Mouse (Mus musculus) left cerebral cortex, adult 2 months (tissue): Measurements from ENCODE around the gene Gm9999. TPM values are rescaled to one million over a fixed set of nuclear protein-coding genes. Genes with fewer than 3 reads are reported as not detected.

Experiments
- DNase-seq, 2 experiments: peaks; one replicate each; pipeline ENCODE4 v3.0.0; 2021 to 2022; ENCODE audit warnings: low spot score in 2 of 2, mixed read lengths in 1 of 2; ENCODE audit errors: extremely low spot score in 1 of 2
- H3K27ac ChIP-seq: fragments of 200-600 bp; 2 replicates; pipeline ENCODE4 v1.8.1; 2022
- H3K4me3 ChIP-seq: fragments of 200-600 bp; 2 replicates; pipeline ENCODE4 v1.8.1; 2022
- CTCF ChIP-seq: fragments of 200-600 bp; IDR thresholded peaks from 2 replicates; pipeline ENCODE4 v1.8.1; 2022; ENCODE audit warnings: antibody characterized with exemption, mild to moderate bottlenecking, moderate library complexity
- intact Hi-C: fragments of 180-260 bp; cut with DNase I; formaldehyde crosslinking; loops from one replicate; pipeline ENCODE4 v1.15.1; 2025
- total RNA-seq, 2 experiments: library from RNA; stranded (reverse); gene quantifications; 2 replicates each; pipeline ENCODE4 v1.2.3; 2021

The Gm9999 gene
- total RNA-seq, 2 experiments from 2014 or later, result not detected

- no peak for DNase-seq
- no peak for TF ChIP-seq CTCF
- no peak overlapping the region for H3K4me3 ChIP-seq
- intact Hi-C loops, result no loop called here
- no peak overlapping the region for H3K27ac ChIP-seq
Observed at GRCm38 (mm10) chr7:47035426-47035825, 52.0 kb downstream of the Gm9999 start.

Other genes with a start within 250 kb of the Gm9999 start
- gene Saa1, start 240.6 kb upstream of the Gm9999 start, total RNA-seq, result not detected
- gene Saa2, start 231.8 kb upstream of the Gm9999 start, total RNA-seq, result not detected
- 10 to 100 TPM; 14.6 to 16.8 TPM for gene Hps5, start 187.5 kb upstream of the Gm9999 start, total RNA-seq
- 10 to 100 TPM; 34.3 to 36.4 TPM for gene Gtf2h1, start 187.5 kb upstream of the Gm9999 start, total RNA-seq
- gene Ldha, start 142.1 kb upstream of the Gm9999 start, total RNA-seq, result 100 to 1,000 TPM; 342 to 356 TPM
- not detected for gene Ldhc, start 122.4 kb upstream of the Gm9999 start, total RNA-seq
- 10 to 100 TPM; 74.9 to 76.2 TPM for gene Tsg101, start 63.6 kb upstream of the Gm9999 start, total RNA-seq
- gene Uevld, start 25.1 kb upstream of the Gm9999 start, total RNA-seq, result 10 to 100 TPM; 11.7 to 13.2 TPM
- gene Spty2d1, start 24.8 kb downstream of the Gm9999 start, total RNA-seq, result 10 to 100 TPM; 16.2 to 18.4 TPM
- gene Tmem86a, start 67.0 kb downstream of the Gm9999 start, total RNA-seq, result 10 to 100 TPM; 12.5 to 14.7 TPM
- 100 to 1,000 TPM; 171 to 187 TPM for gene Ptpn5, start 150.1 kb downstream of the Gm9999 start, total RNA-seq
- not detected for gene Mrgpra6, start 221.3 kb downstream of the Gm9999 start, total RNA-seq